Mouse (Mus musculus) stomach, postnatal 0 days (tissue): ENCODE results near the gene Tent5a. TPM values are rescaled to one million over a fixed set of nuclear protein-coding genes. Genes with fewer than 3 reads are reported as not detected.
A peak's percentile ranks its signal among the peaks of the same experiment; 100 is the strongest.

Experiments
- ATAC-seq: fragments of 200-750 bp; cut with Nextera tagmentation; 2 replicates; pipeline ENCODE4 v1.8.0; 2017; ENCODE audit not compliant: low FRiP score, low TSS enrichment
- DNase-seq: peaks from one replicate; pipeline ENCODE4 v3.0.0-alpha.2; 2016; ENCODE audit warnings: low spot score
- H3K27ac ChIP-seq: fragments of 300-500 bp; sonication (generic); replicated peaks from 2 replicates; pipeline ENCODE4 v1.5.1; 2014; ENCODE audit warnings: mild to moderate bottlenecking, control low read depth
- H3K27me3 ChIP-seq: fragments of 300-500 bp; sonication (generic); 2 replicates; pipeline ENCODE4 v1.6.1; 2014; ENCODE audit warnings: low read length; ENCODE audit not compliant: control insufficient read depth, insufficient read depth
- H3K36me3 ChIP-seq: fragments of 300-500 bp; sonication (generic); 2 replicates; pipeline ENCODE4 v1.6.1; 2014; ENCODE audit warnings: low read length, mixed read lengths; ENCODE audit not compliant: control insufficient read depth, insufficient read depth
- H3K4me1 ChIP-seq: fragments of 300-500 bp; sonication (generic); replicated peaks from 2 replicates; pipeline ENCODE4 v1.6.1; 2014; ENCODE audit warnings: antibody characterized with exemption; ENCODE audit not compliant: control insufficient read depth, insufficient read depth
- H3K4me2 ChIP-seq: fragments of 300-500 bp; sonication (generic); replicated peaks from 2 replicates; pipeline ENCODE4 v1.6.1; 2014; ENCODE audit warnings: low read depth, mild to moderate bottlenecking, control low read depth, moderate library complexity
- H3K4me3 ChIP-seq: fragments of 300-500 bp; sonication (generic); 2 replicates; pipeline ENCODE4 v1.5.1; 2014; ENCODE audit warnings: low read depth, low read length, control low read depth
- H3K9ac ChIP-seq: fragments of 300-500 bp; sonication (generic); 2 replicates; pipeline ENCODE4 v1.6.1; 2014; ENCODE audit warnings: mild to moderate bottlenecking, low read length, control low read depth, mixed read lengths
- H3K9me3 ChIP-seq: fragments of 300-500 bp; sonication (generic); 2 replicates; pipeline ENCODE4 v1.6.1; 2016; ENCODE audit warnings: low read length; ENCODE audit not compliant: control insufficient read depth
- CTCF ChIP-seq: IDR thresholded peaks from 2 replicates; pipeline ENCODE4 v1.5.1; 2016; ENCODE audit warnings: antibody characterized with exemption, low read depth, mild to moderate bottlenecking, moderate library complexity
- EP300 ChIP-seq: optimal IDR thresholded peaks from 2 replicates; pipeline ENCODE3; 2016; ENCODE audit warnings: antibody characterized with exemption
- WGBS: fragments of 180-500 bp; shearing (Covaris S2); extraction: QIAGEN DNeasy Blood & Tissue Kit; methylation state at CpG from one replicate; pipeline ENCODE4 v1.1.7; 2014; 5-methylcytosine and 5-hydroxymethylcytosine counted together
- polyA plus RNA-seq: library from polyadenylated mRNA; unstranded; fragments of >200 nt; fragmentation: Nextera tagmentation; extraction: Ambion mirVana; gene quantifications from 2 replicates; pipeline ENCODE4 v1.2.1, GENCODE M21; 2015

The Tent5a gene
- polyA plus RNA-seq, 1 experiment from 2014 or later = 22.9 TPM

DNA sequence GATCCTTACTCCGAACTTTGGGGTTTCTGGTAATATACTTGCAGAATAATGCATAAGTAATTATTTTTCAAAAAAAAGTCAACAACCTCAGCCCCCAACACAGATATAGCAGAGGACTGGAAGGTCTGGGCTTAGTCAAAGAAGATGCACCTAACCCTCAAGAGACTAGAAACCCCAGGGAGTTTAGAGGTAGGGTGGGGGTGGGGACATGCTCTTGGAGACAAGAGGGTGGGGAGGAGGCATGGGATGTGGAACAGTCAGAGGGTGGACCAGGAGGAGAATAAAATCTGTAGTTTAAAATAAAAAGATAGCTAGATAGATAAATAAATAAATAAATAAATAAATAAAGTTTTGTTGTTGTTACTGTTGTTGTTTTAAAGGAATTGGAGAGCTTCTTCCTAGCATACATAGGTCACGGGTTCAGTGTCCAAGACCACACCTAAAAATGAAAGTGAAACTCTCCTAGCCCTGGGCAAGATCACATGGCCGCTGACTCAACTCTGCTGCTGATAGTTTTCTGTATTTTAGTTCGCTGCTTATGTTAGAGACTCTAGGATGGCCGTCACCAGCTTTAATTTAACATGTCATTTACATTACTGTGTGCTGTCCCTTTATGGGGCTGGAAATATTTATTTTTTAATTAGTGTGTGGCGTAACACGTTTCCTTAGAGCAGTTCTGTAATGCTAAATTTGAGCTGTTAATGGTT, 30.2 kb upstream of the Tent5a start:
- Histone ChIP-seq H3K4me2 (no peak overlapping the region), H3K36me3 (no peaks in the 10 kb centered on the region), H3K4me1 (no peaks in the 10 kb centered on the region), H3K4me3 (no peak overlapping the region), H3K9ac (no peak overlapping the region), H3K9me3 (no peaks in the 10 kb centered on the region), H3K27ac (no peak overlapping the region), H3K27me3 (no peaks in the 10 kb centered on the region)
- no peak for DNase-seq
- no peak for ATAC-seq
- no peak for TF ChIP-seq CTCF
- no peak for TF ChIP-seq EP300
- WGBS = 81% methylated on average over 7 of the region's 7 CpGs

DNA sequence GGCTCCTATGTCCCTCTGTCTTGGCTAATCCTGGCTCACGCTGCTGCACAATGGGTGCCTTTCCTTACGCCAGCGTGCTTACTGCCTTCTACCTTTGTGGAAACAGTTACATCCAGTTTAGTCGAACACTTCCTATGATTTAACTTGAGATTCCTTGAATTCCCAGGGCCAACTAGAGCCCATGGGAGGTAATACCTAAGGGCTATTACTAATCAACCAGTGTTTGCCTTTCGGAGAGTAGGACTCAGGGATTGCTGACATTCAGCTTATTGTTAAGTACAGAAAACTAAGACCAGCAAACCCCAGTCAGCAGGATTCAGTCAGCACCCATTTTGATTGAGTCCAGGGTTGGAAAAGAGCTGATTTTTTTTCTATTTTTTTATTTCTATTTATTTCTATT, 28.4 kb upstream of the Tent5a start:
- TF ChIP-seq CTCF = no peak
- no peak for ATAC-seq
- H3K4me3 ChIP-seq = no peak overlapping the region
- H3K9ac ChIP-seq = no peak overlapping the region
- H3K4me2 ChIP-seq = no peak overlapping the region
- H3K4me1 ChIP-seq = no peaks in the 10 kb centered on the region
- H3K27ac ChIP-seq = no peak overlapping the region
- H3K36me3 ChIP-seq = no peaks in the 10 kb centered on the region
- H3K9me3 ChIP-seq = no peaks in the 10 kb centered on the region
- WGBS = 73% methylated on average over 5 of the region's 5 CpGs
- no peaks in the 10 kb centered on the region for H3K27me3 ChIP-seq
- no peak for DNase-seq

DNA sequence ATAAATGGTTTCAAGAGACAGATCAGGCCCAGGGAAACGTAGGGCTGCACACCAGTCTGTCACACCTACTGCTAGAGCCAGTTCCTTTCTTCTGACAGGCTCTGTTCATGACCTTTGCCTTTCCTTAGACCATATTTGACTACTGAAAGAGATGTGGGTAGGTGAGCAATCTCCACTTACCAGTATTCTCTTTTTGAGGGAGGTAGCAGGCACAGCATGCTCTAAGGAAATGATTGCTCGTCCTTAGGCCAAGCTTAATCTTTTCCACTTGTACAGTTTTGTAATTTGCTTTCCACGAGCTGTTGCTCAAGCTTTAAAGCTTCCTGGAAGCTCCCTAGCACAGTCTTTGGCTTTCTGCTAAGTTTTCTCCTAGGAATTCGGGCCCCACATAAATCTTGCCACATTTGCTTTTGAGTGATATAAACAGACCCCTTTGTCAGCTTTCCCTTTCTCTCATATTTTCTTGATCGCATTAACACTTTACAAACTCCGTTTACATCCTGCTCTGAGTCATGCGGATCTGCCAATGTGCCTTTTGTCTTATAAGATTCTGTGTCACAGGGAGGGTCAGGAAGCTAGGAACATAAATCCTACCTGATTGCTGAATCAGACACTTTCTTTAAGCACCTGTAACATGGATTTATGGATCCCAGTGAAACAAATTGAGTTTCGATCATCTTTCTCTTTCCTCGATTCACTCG, 20.8 kb upstream of the Tent5a start:
- 26% methylated on average over 10 of the region's 10 CpGs for WGBS
- H3K27ac ChIP-seq = peak overlapping the region; percentile 53; the same call in 1 of the 2 replicates

DNA sequence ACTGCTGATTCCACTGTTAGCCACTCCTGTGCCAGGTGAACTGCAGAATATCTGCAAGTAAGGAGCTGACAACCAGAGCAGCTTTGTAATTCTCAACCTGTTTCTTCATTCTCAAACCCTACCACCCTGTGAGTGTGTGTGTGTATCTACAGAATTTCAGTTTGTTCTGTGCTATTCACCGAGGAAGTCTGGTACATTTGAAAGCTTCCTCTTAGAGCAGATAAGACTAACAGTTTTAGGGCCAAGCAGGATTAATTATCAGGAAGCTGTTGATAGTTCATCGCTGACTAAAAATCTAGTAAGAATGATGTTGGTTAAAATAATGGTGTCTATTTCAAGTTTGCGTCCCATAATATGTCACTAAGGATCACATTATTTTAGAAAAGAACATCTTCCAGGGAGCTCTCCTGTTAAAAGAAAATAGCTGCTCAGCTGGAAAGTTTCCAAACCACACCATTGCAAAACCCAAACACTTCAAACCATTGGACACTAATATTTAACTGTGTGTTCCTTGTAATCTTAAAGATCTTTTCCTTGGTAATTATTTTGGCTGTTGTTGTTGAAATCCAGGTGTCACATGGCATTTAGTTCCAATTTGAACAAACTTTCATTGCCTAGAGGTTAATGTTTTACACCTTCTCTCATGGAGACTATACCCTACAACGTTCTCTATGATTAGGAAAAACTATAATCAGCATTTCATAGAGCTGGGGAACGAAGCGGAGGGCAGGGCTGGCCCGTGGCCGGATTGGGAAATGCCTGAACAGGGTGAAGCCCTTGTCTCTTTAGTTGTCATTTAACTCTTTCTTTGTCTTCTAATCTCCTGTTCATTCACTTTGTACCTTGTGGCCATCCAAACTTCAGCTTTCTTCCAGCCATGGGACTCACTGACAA, 16.0 kb upstream of the Tent5a start:
- no peak overlapping the region for H3K4me2 ChIP-seq
- no peaks in the 10 kb centered on the region; the same call in 1 of the 2 replicates for H3K4me1 ChIP-seq
- ATAC-seq (no peak), DNase-seq (no peak)
- TF ChIP-seq EP300 (no peak), CTCF (no peak)
- no peak overlapping the region for H3K4me3 ChIP-seq
- WGBS = 31% methylated on average over 8 of the region's 8 CpGs
- no peaks in the 10 kb centered on the region for H3K9me3 ChIP-seq
- H3K36me3 ChIP-seq = no peaks in the 10 kb centered on the region
- H3K9ac ChIP-seq = no peak overlapping the region
- H3K27me3 ChIP-seq = no peaks in the 10 kb centered on the region
- no peak overlapping the region for H3K27ac ChIP-seq

More for the DNA sequence above, 20.8 kb upstream of the Tent5a start:
- TF ChIP-seq EP300 (peak; percentile 54), CTCF (no peak)
- Histone ChIP-seq H3K9me3 (no peaks in the 10 kb centered on the region), H3K27me3 (no peaks in the 10 kb centered on the region), H3K36me3 (no peaks in the 10 kb centered on the region), H3K4me2 (0 out of 2 replicates have a peak overlapping the region, but pooled peaks have one; percentile 12), H3K4me1 (no peaks in the 10 kb centered on the region), H3K4me3 (no peak overlapping the region), H3K9ac (no peak overlapping the region)
- ATAC-seq (peak; percentile 71), DNase-seq (no peak)

DNA sequence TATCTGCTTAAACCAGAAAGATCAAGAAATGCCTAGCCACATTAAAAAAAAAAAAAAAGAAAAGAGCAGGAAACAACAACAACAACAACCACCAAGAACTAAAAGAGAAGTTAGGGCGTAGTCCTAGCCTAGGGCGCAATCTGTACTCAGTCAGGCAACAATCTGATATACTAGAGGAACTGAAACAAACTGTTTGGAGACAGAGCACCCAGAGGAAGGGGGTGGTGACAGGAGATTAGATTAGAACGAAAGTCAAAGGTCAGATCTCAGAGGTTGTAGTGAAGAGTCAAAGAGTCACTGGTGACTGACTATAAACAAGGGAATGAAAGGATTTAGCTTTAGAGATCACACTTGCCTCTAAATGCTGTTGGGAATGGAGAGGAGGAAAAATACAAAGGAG, 13.2 kb upstream of the Tent5a start:
- ATAC-seq = no peak
- TF ChIP-seq EP300 = no peak
- no peak for TF ChIP-seq CTCF
- Histone ChIP-seq H3K27ac (no peak overlapping the region), H3K36me3 (no peaks in the 10 kb centered on the region), H3K4me1 (no peaks in the 10 kb centered on the region; the same call in 1 of the 2 replicates), H3K4me3 (no peak overlapping the region), H3K9ac (no peak overlapping the region), H3K4me2 (no peak overlapping the region), H3K27me3 (no peaks in the 10 kb centered on the region), H3K9me3 (no peaks in the 10 kb centered on the region)
- DNase-seq = no peak
- 77% methylated on average over 3 of the region's 3 CpGs for WGBS
